Mouse (Mus musculus): ENCODE data around the gene Gpr55. TPM values are rescaled to one million over a fixed set of nuclear protein-coding genes. Genes with fewer than 3 reads are reported as not detected.

Gpr55 gene
- total RNA-seq, 1 experiment from 2014 or later: 2.5 TPM

DNA sequence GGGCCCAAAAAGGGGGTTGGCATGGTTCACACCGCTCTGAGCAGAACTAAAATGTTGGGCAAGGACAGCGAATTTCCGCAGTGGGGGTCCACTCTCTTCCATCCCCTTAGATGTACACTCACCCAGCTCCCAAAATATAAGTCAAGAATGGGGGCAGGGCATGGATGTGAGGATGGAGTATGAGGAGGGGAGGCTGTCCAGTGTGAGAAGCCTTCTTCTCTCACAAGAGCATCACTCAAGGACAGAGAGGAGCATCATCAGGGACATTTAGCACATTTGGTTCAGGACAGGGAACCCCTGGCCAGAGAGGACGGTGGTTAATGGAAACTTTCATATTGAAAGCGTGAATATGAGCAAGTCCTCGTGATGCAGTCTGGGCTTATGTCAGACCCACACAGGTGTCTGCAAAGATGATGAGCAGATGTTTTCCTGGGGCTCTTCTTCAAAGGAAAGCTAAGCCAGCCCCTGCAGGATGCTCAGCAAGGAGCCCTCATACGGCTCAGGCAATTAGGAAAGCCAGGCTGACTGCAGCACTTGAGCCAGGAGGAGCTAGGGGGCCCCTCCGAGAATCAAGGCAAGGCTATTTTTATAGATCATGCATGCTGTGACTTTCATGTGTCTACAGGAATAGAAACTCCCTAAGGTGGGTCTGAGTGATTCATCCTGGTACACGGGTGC lies 2.7 kb downstream of the Gpr55 start:
- no peak for DNase-seq

DNA sequence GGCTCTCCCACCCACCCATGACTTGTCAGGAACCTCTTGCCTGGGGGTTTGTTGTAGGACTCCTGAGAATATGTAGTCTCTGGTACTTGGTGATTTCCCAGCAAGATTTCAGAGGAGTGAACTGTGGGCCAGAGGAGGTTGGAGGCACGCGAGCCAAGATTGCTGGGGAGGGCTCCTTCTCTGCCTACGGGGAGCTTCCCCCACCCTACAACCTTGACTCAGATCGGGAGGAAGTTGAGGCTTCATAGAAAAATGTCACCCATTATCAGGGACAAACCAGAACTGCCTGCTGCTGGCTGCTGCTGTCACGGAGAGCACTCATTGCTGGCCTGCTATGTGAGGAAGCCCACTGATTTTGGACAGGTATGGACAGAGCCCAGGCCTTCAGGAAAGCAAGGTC lies 3.5 kb downstream of the Gpr55 start:
- peak; percentile 21 for DNase-seq

DNA sequence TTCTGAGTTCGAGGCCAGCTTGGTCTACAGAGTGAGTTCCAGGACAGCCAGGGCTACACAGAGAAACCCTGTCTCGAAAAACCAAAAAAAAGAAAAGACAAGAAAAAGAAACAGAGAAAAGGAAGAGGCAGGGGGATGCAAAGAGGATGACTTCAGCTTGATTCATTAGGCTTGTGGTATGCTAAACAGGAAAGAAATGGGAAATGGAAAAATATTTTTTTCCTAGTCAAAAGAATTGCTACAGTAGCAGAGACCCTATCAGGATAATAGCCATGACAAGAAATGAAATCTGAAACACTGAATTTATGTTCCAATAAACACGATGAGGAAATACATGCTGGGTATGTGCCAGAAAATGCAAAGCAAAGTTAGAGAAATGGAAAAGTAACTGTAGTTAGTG lies 5.7 kb downstream of the Gpr55 start:
- no peak for DNase-seq

DNA sequence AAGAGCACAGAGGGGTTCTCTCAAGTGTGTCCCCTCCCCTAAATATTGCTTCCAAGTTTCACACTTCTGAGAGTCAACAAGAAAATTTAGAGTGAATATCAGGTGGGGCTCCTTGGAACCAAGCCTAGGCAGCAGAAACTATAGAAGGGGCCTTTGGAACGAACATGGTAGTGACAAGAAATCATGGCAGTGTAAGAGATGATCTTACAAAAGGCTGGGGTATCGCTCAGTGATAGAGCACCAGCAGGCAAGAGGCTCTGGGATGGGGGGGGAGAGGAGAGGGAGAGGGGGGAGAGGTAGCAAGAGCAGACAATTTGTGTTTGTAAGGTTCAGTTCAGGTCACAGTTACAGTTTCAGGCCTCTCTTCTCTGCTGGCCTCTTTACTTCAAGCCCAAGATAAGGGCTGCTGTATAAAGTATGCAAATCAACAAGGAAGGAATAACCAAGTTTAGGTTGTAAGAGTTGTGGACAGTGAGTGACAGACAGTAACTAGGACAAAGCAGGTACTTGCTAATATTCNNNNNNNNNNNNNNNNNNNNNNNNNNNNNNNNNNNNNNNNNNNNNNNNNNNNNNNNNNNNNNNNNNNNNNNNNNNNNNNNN lies 11.6 kb downstream of the Gpr55 start:
- no peak for DNase-seq

GRCm38 (mm10) chr1:85942318-85942717 lies 18.5 kb downstream of the Gpr55 start:
- no peak for DNase-seq

- no peak for DNase-seq
Measured at GRCm38 (mm10) chr1:85937323-85937722, 23.5 kb downstream of the Gpr55 start.

GRCm38 (mm10) chr1:85936265-85936664 lies 24.5 kb downstream of the Gpr55 start:
- DNase-seq: no peak

DNA sequence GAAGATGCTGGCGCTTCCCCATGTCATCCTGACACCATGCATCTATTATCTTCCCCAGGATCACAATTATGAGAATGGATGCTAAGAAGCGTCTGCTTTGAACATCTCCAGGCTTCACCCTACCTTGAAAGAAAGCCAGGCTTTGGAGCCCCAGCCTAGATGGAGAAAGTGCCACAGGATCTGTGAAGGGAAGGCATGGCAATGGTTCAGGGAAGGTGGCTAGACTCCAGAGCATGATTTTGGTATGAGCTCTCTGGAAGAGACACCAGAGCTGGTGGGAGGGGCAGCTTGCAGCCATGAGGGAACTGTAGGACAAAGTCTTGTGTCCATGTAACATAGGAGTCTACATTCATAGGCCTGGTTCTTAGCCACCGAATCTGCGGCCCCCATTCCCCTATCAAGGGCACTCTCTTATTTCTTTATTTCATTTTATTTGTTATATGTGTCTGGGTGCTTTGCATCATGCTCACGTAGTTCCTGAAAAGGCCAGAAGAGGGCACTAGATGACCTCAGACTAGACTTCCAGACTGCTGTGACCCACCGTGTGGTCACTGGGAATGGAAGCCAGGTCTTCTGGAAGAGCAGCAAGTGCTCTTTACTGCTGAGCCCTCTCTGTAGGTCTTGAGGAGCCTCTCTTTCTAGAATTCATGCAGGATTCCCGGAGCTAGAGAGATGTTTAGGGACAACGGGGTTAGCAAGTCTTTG lies 25.5 kb downstream of the Gpr55 start:
- DNase-seq: peak; percentile 64

GRCm38 (mm10) chr1:85934560-85934959 lies 26.2 kb downstream of the Gpr55 start:
- no peak for DNase-seq

GRCm38 (mm10) chr1:85933631-85934465 lies 27.0 kb downstream of the Gpr55 start:
- no peak for DNase-seq

DNA sequence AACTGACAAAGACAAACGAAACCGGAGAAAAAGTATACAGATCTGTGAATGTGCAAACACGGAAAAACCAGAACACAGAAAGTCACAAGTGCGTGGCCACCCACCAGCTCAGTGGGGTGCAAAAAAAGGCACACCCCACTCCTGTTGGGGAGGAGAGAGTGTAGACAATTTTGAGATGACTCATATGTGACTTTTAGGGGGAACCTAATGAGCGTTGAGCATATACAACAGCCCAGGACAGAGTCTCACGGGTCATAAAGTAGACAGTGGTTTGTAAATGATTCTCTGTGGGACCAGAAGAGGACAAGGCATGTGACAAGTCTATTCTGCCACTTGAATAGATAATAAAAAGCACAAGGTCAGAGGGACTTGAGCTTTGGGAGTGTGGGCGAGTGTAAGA lies 27.6 kb downstream of the Gpr55 start:
- DNase-seq: no peak

DNA sequence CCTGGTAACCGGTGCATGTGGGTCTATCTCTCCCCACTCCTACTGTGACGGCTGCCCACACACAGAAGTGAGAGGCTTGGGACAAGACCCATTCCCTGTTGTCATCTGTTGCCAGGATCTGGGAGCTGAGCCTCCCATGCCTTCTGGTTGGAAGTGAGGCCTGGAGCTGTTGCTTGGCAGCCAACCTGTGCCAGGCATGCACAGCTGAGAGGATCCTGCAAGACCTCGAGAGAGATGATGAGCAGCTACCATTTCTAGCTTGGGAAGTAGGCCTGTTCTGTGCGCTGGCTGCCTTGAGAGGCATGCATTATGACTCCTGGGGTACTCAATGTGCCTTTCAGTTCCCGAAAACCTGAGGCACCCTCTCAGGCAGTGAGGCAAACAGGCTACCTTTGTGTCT lies 29.6 kb downstream of the Gpr55 start:
- no peak for DNase-seq

- no peak for DNase-seq
Measured at GRCm38 (mm10) chr1:85929406-85929805, 31.4 kb downstream of the Gpr55 start.

DNA sequence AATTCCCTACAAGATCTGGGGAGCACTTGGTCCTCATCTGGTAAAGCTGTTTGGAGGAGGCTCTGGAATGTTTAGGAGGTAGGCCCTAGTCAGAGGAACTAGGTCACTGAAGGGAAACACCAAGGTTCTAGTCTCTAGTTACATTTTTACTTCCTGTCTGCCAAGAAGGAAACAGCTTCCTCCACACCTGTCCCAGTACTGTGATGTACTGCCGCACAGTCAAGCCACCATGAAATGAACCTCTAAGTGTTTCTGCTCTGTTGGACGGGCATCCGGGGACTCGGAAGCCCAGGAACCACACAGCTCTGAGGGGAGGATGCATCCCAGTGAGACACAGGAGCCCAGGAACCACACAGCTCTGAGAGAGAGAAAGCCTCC lies 32.1 kb downstream of the Gpr55 start:
- no peak for DNase-seq

DNA sequence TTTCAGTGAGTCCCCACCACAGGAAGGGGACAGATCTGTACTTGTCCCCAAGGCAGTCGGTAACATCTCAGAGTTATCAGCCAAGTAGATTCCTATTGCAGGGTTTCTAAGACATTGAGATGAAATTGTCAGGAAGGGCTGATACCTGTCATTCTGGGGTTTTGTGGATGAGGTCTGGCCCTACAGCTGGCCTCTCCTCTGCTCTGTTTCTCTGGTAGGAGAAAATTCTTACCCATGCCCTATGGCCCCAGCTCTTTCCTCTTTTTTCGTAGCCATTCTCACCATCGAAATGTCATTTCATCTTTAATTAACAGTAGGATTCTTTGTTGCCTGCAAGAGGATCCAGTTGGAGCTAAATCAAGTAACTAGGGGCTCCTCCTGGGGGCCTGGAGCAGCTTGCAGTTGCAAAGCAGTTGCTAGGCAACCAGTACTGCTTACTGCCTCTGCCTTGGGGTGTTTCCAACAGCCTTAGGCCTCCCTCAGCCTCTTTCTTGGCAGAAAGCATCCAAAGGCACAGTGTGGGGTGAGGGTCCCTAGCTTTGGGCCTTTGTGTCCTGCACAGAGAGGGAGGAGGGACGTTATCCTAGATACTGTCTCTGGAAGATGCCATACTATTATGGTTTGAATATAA lies 32.6 kb downstream of the Gpr55 start, which contains the start of gene 4933407L21Rik:
Gene 4933407L21Rik (plus strand): TSS at position 427 of the 631 bp plus-strand sequence.
- DNase-seq: no peak

GRCm38 (mm10) chr1:85925183-85925582 lies 35.6 kb downstream of the Gpr55 start:
- no peak for DNase-seq

DNA sequence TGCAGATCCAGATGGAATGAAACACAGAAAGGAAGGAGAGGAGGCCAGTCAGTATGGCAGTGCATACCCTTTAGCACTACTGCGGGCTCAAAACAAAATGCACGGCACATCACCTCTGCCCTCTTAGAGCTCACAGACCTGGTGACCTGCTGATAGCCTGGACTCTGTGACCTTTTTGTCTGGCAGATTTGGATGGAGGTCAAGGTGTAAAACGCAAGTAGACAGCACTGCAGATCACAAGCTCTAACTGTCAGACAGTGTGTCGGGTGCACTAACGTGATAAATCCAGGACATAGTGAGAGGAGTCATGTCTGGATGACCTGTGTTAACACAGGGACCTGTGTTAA lies 38.0 kb downstream of the Gpr55 start:
- DNase-seq: no peak

- no peak for DNase-seq
Measured at GRCm38 (mm10) chr1:85922127-85922864, 38.5 kb downstream of the Gpr55 start.

- no peak for DNase-seq
Measured at GRCm38 (mm10) chr1:85921725-85922124, 39.1 kb downstream of the Gpr55 start.

GRCm38 (mm10) chr1:85919621-85920020 lies 41.2 kb downstream of the Gpr55 start:
- no peak for DNase-seq

DNA sequence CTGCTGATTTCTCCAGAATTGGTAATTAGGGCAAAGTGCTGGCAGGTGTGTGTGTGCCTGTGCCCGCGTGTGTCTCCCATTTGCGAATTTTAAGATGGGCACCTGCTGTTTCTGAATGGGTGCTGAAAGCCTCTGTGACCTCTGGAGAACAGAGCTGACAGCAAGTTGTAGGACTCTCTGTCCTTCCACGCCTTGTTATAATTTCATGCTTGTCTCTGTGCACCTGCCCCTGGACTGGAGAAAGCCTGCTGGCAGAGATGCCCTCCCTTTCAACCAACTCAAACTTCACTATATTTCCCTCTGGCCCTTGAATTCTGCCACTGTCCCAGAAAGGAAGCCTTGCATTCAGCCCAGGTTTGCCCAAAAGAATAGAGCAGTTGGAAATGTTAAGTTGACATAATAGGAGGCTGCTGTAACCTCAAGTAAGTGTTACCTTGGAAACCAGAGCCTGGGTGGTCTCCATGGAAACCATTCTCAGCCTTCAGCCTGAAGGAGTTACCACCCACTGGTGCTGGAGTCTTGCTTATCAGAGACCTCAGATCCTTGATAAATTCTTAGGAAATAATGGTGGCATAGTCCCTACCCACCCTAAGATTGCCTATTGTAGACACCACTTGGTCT lies 43.9 kb downstream of the Gpr55 start:
- no peak for DNase-seq

All from adrenal gland, postnatal 25 days (tissue).